Mouse (Mus musculus) limb, embryonic 13.5 days (tissue): Measurements from ENCODE around the gene Ctnna2. TPM values are rescaled to one million over a fixed set of nuclear protein-coding genes. Genes with fewer than 3 reads are reported as not detected.

Experiments
- ATAC-seq: fragments of 200-750 bp; cut with Nextera tagmentation; 2 replicates; pipeline ENCODE4 v1.8.0; 2017; ENCODE audit warnings: low read depth, moderate number of reproducible peaks, moderate TSS enrichment; ENCODE audit not compliant: low FRiP score
- H3K27ac ChIP-seq: fragments of 300-500 bp; sonication (generic); 2 replicates; pipeline ENCODE4 v1.5.1; 2015; ENCODE audit warnings: inconsistent platforms, mild to moderate bottlenecking, moderate library complexity
- H3K27me3 ChIP-seq: fragments of 300-500 bp; sonication (generic); 2 replicates; pipeline ENCODE4 v1.6.1; 2015; ENCODE audit warnings: mild to moderate bottlenecking, inconsistent platforms
- H3K36me3 ChIP-seq: fragments of 300-500 bp; sonication (generic); 2 replicates; pipeline ENCODE4 v1.6.1; 2015; ENCODE audit warnings: inconsistent platforms, mild to moderate bottlenecking, moderate library complexity
- H3K4me1 ChIP-seq: fragments of 300-500 bp; sonication (generic); 2 replicates; pipeline ENCODE4 v1.6.1; 2015; ENCODE audit warnings: inconsistent platforms
- H3K4me2 ChIP-seq: fragments of 300-500 bp; sonication (generic); replicated peaks from 2 replicates; pipeline ENCODE4 v1.6.1; 2015; ENCODE audit warnings: inconsistent platforms, mild to moderate bottlenecking, moderate library complexity
- H3K4me3 ChIP-seq: fragments of 300-500 bp; sonication (generic); 2 replicates; pipeline ENCODE4 v1.5.1; 2015; ENCODE audit warnings: moderate library complexity, mild to moderate bottlenecking, inconsistent platforms
- H3K9ac ChIP-seq: fragments of 300-500 bp; sonication (generic); 2 replicates; pipeline ENCODE4 v1.6.1; 2015; ENCODE audit warnings: mild to moderate bottlenecking, inconsistent platforms
- H3K9me3 ChIP-seq: fragments of 300-500 bp; sonication (generic); 2 replicates; pipeline ENCODE4 v1.6.1; 2016; ENCODE audit warnings: inconsistent platforms
- WGBS: fragments of 180-500 bp; shearing (Covaris S2); methylation state at CpG from one replicate; pipeline ENCODE4 v1.1.7; 2015; 5-methylcytosine and 5-hydroxymethylcytosine counted together
- polyA plus RNA-seq: library from polyadenylated mRNA; unstranded; fragments of >200 nt; fragmentation: Nextera tagmentation; extraction: Ambion mirVana; gene quantifications from 2 replicates; pipeline ENCODE4 v1.2.1, GENCODE M21; 2015

The Ctnna2 gene
- polyA plus RNA-seq, 1 experiment from 2014 or later, result 2.1 TPM

DNA sequence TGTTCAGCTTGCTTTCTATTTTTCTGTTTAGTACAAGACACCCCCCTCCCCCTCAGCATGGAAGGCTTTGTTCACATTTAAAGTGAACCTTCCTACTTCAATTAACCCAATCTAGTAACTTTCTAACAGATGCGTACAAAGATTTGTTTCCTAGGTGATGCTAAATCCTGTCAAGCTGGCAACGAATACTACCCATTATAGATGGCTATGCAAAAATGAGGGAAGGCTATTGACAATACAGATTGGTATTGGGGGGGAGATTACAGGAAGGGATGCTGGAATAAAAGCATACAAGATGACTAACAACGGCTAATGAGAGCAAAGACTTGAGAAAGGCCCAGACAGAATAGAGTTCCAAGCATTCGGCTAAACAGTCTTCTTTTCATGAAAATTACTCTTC is 758.7 kb downstream of the Ctnna2 start:
- Histone ChIP-seq H3K9me3 (no peaks in the 10 kb centered on the region), H3K4me3 (no peak overlapping the region), H3K36me3 (no peaks in the 10 kb centered on the region), H3K4me1 (no peaks in the 10 kb centered on the region), H3K4me2 (no peak overlapping the region), H3K9ac (no peak overlapping the region), H3K27ac (no peak overlapping the region), H3K27me3 (peaks cover 22% of the 10 kb centered on the region)
- ATAC-seq, result no peak
- 71% methylated on average over 4 of the region's 4 CpGs for WGBS

GRCm38 (mm10) chr6:77218875-77219274 is 760.6 kb downstream of the Ctnna2 start:
- no peaks in the 10 kb centered on the region for H3K36me3 ChIP-seq
- H3K4me2 ChIP-seq, result no peak overlapping the region
- no peak overlapping the region for H3K27ac ChIP-seq
- peaks cover 37% of the 10 kb centered on the region for H3K27me3 ChIP-seq
- no peak overlapping the region for H3K4me3 ChIP-seq
- no peaks in the 10 kb centered on the region for H3K9me3 ChIP-seq
- peaks cover 3% of the 10 kb centered on the region for H3K4me1 ChIP-seq
- no peak overlapping the region for H3K9ac ChIP-seq
- ATAC-seq, result no peak

DNA sequence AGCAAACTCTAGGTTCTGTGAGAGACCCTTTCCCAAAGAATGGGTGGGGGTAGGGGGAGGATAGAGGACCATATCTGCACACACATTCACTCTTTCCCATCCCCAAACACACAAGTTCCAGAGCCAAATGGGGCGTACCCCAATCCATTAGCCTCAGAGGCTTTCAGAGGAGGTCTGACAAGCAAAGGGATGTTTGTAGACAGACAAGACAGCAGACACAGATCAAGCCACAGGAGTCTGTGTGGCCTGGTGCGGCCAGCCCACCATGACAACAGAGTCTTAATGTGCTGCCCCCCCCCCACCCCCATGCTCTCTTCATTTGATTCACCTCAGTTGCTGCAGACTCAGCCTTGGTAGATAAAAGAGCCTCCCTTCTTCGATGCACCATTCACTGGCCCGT is 764.2 kb downstream of the Ctnna2 start:
- Histone ChIP-seq H3K4me1 (peaks cover 11% of the 10 kb centered on the region), H3K36me3 (no peaks in the 10 kb centered on the region), H3K27ac (no peak overlapping the region), H3K27me3 (peaks cover 48% of the 10 kb centered on the region), H3K9me3 (no peaks in the 10 kb centered on the region), H3K4me2 (no peak overlapping the region), H3K9ac (no peak overlapping the region), H3K4me3 (no peak overlapping the region)
- no peak for ATAC-seq
- WGBS, result 83% methylated on average over 4 of the region's 4 CpGs

DNA sequence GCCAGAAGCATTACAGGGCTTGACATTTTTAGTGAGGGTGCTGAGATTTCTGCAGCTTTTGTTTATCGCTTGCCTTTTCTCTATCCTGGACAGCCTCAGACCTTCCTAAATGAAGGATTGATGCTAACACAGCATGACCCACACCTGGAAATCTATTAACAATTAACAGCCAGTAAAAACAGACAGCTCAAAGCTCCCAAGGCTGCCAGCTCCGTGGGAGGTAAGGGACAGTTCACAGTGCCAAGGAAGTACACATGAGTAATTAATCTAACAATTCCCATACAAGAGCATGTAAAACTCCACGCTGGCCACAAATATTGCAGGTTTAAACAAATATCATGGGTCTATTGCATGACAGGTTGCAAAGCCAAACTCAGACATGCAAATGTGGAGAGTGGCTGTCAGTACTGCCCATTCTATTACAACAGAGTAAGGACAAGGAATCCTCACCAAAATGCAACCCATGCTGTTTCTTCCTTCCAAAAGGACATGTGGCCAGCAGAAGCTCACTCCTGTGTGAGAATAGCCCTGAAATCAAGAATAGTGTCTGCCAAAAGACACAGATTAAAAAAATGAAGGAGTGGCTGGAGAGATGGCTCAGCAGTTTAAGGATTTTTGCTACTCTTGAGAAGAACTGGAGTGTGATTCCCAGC is 765.6 kb downstream of the Ctnna2 start:
- no peak for ATAC-seq
- Histone ChIP-seq H3K27ac (no peak overlapping the region), H3K4me2 (peak overlapping the region; percentile 14; the same call in 1 of the 2 replicates), H3K27me3 (peaks cover 46% of the 10 kb centered on the region), H3K36me3 (no peaks in the 10 kb centered on the region), H3K4me1 (peaks cover 11% of the 10 kb centered on the region), H3K4me3 (no peak overlapping the region), H3K9ac (no peak overlapping the region), H3K9me3 (no peaks in the 10 kb centered on the region)
- WGBS, result 2% methylated on average over 3 of the region's 3 CpGs

DNA sequence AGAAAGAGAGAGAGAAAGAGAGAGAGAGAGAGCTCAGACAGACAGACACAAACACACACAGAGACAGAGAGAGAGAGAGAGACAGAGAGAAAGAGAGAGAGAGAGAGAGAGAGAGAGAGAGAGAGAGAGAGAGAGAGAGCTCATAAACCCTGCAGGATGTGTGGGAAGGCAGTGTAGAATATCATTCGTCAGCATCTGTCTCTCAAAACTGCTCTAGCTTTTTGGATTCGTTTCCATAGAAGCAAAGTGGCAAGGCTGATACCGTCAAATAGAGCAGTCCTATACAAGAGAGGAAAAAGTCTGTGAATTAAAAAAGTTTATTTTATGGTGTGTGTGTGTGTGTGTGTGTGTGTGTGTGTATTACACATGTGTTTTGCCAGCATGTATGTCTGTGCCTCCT is 769.6 kb downstream of the Ctnna2 start:
- no peak for ATAC-seq
- H3K36me3 ChIP-seq, result no peaks in the 10 kb centered on the region
- peaks cover 33% of the 10 kb centered on the region for H3K27me3 ChIP-seq
- no peak overlapping the region for H3K9ac ChIP-seq
- WGBS, result 57% methylated on average over 3 of the region's 3 CpGs
- H3K27ac ChIP-seq, result no peak overlapping the region
- H3K4me1 ChIP-seq, result peaks cover 11% of the 10 kb centered on the region
- no peak overlapping the region for H3K4me2 ChIP-seq
- no peaks in the 10 kb centered on the region for H3K9me3 ChIP-seq
- H3K4me3 ChIP-seq, result no peak overlapping the region

DNA sequence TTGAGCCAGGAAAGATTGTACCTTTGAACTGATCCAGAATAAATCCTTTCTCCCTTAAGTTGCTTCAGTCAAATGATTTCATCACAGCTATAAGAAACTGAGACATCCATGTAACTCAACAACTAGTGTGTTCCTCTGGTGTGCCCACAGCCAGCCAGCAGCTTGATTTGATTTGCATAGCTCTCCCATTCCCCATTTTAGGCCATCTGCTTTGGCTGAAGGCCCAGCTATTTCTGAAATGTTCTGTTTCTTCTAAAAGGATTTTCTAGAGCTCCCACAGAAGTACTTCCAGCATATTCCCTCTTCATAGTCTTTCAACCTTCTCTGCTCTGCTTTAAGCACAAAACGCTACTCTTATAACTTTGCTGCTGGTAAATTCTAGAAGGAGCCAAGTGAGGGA is 770.3 kb downstream of the Ctnna2 start:
- Histone ChIP-seq H3K4me1 (peaks cover 11% of the 10 kb centered on the region), H3K36me3 (no peaks in the 10 kb centered on the region), H3K27me3 (peaks cover 26% of the 10 kb centered on the region), H3K4me3 (no peak overlapping the region), H3K9ac (no peak overlapping the region), H3K9me3 (no peaks in the 10 kb centered on the region), H3K27ac (no peak overlapping the region), H3K4me2 (no peak overlapping the region)
- WGBS, result 53% methylated on average over 1 of the region's 1 CpGs
- no peak for ATAC-seq

- peaks cover 5% of the 10 kb centered on the region; the same call in 1 of the 2 replicates for H3K4me1 ChIP-seq
- WGBS, result 74% methylated on average over 2 of the region's 2 CpGs
- H3K27ac ChIP-seq, result no peak overlapping the region
- no peak for ATAC-seq
- H3K9me3 ChIP-seq, result no peaks in the 10 kb centered on the region
- no peak overlapping the region for H3K4me2 ChIP-seq
- no peaks in the 10 kb centered on the region for H3K36me3 ChIP-seq
- H3K27me3 ChIP-seq, result no peaks in the 10 kb centered on the region; the same call in 1 of the 2 replicates
- H3K9ac ChIP-seq, result no peak overlapping the region
- no peak overlapping the region for H3K4me3 ChIP-seq
Measured at GRCm38 (mm10) chr6:77199375-77199774, 780.1 kb downstream of the Ctnna2 start.

- WGBS, result 88% methylated on average over 3 of the region's 3 CpGs
Measured at GRCm38 (mm10) chr6:77196650-77197049, 782.8 kb downstream of the Ctnna2 start.

GRCm38 (mm10) chr6:77191635-77192034 is 787.9 kb downstream of the Ctnna2 start:
- no peak overlapping the region for H3K4me2 ChIP-seq
- no peak for ATAC-seq
- no peaks in the 10 kb centered on the region for H3K27me3 ChIP-seq
- H3K9ac ChIP-seq, result no peak overlapping the region
- no peak overlapping the region for H3K4me3 ChIP-seq
- WGBS, result 75% methylated on average over 4 of the region's 4 CpGs
- no peaks in the 10 kb centered on the region for H3K9me3 ChIP-seq
- H3K4me1 ChIP-seq, result no peaks in the 10 kb centered on the region
- H3K27ac ChIP-seq, result no peak overlapping the region
- H3K36me3 ChIP-seq, result no peaks in the 10 kb centered on the region

More at GRCm38 (mm10) chr6:77196650-77197049, 782.8 kb downstream of the Ctnna2 start:
- Histone ChIP-seq H3K27ac (no peak overlapping the region), H3K9me3 (no peaks in the 10 kb centered on the region), H3K4me3 (no peak overlapping the region), H3K4me2 (no peak overlapping the region), H3K36me3 (no peaks in the 10 kb centered on the region), H3K27me3 (no peaks in the 10 kb centered on the region; the same call in 1 of the 2 replicates), H3K4me1 (peaks cover 5% of the 10 kb centered on the region; the same call in 1 of the 2 replicates), H3K9ac (no peak overlapping the region)
- ATAC-seq, result no peak

- H3K27ac ChIP-seq, result no peak overlapping the region
- H3K36me3 ChIP-seq, result no peaks in the 10 kb centered on the region
- WGBS, result 97% methylated on average over 2 of the region's 2 CpGs
- no peaks in the 10 kb centered on the region for H3K27me3 ChIP-seq
- H3K4me3 ChIP-seq, result no peak overlapping the region
- no peaks in the 10 kb centered on the region for H3K9me3 ChIP-seq
- H3K4me2 ChIP-seq, result no peak overlapping the region
- no peaks in the 10 kb centered on the region for H3K4me1 ChIP-seq
- no peak for ATAC-seq
- H3K9ac ChIP-seq, result no peak overlapping the region
Measured at GRCm38 (mm10) chr6:77188628-77189027, 790.9 kb downstream of the Ctnna2 start.

DNA sequence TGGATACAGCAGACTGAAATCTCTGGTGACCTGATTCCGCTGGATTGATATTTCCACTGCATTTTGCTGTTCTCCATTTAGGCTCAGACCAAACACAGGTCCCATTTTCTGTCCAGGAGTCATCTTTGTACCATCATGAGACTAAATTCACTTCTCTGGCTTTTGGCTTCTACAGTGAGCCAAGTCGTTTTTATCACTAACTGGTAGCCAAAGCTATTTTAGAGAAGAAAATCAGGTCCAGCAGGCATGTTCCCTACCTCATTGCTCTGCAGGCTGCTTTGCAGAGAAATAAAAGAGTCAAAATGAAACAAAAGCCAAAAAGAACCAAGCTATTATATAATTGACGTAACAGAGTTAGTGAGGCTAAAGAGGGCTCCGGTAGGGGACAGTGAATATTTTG is 793.7 kb downstream of the Ctnna2 start:
- no peaks in the 10 kb centered on the region for H3K36me3 ChIP-seq
- H3K4me3 ChIP-seq, result no peak overlapping the region
- H3K4me2 ChIP-seq, result no peak overlapping the region
- H3K9ac ChIP-seq, result no peak overlapping the region
- no peak overlapping the region for H3K27ac ChIP-seq
- H3K9me3 ChIP-seq, result no peaks in the 10 kb centered on the region
- 85% methylated on average over 4 of the region's 4 CpGs for WGBS
- H3K27me3 ChIP-seq, result no peaks in the 10 kb centered on the region
- H3K4me1 ChIP-seq, result no peaks in the 10 kb centered on the region
- no peak for ATAC-seq

DNA sequence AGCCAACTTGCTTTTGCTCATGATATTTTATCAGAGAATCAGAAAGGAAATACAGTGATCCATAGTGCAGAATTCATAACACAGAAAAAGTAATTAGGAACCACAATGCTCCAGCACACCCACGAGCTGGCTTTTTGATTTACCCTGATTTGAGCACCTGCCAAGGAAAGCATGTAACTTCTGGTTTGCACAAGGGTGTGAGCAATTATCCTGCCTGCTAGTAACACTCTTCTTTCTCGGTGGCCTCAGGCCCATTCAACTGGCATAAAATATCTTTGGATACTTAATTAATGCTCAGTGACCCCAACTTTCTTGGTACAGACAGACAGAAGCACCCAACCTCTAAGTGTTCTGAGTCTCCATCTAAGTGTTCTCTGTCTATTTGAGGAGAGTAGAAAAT is 794.6 kb downstream of the Ctnna2 start:
- H3K9ac ChIP-seq, result no peak overlapping the region
- no peak overlapping the region for H3K4me2 ChIP-seq
- 50% methylated on average over 2 of the region's 2 CpGs for WGBS

DNA sequence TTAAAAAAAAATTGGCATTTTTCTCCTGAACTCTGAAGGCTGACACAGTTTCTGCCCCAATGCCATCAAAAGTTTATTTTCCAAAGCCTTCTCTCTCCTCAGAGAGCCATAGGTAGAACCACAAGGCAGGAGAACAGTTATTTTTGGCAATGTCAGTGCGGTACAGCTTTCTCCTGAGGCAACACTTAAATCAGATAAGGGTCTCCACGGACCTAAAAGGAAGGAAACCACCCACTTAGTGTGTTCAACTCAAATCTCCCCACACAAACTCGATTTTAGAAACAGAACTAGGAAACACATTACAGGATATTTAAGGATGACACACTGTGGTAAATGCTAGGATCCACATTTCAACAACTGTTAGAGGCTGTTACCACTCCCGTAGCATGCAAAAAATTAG is 803.7 kb downstream of the Ctnna2 start:
- H3K9ac ChIP-seq, result no peak overlapping the region
- WGBS, result 15% methylated on average over 4 of the region's 4 CpGs
- no peak overlapping the region for H3K4me3 ChIP-seq
- no peaks in the 10 kb centered on the region for H3K36me3 ChIP-seq
- no peaks in the 10 kb centered on the region for H3K27me3 ChIP-seq
- H3K4me1 ChIP-seq, result no peaks in the 10 kb centered on the region
- no peak for ATAC-seq
- H3K4me2 ChIP-seq, result no peak overlapping the region
- H3K9me3 ChIP-seq, result no peaks in the 10 kb centered on the region
- no peak overlapping the region for H3K27ac ChIP-seq

More for the DNA sequence above, 794.6 kb downstream of the Ctnna2 start:
- no peak overlapping the region for H3K4me3 ChIP-seq
- no peaks in the 10 kb centered on the region for H3K27me3 ChIP-seq
- H3K36me3 ChIP-seq, result no peaks in the 10 kb centered on the region
- no peak overlapping the region for H3K27ac ChIP-seq
- H3K4me1 ChIP-seq, result no peaks in the 10 kb centered on the region
- ATAC-seq, result no peak
- no peaks in the 10 kb centered on the region for H3K9me3 ChIP-seq
